Mouse (Mus musculus) heart, postnatal 4 days (tissue): ENCODE measurements at regions not wholly inside any gene's neighbourhood (a gene's known extent, or its start where the extent isn't known, plus 50 kb on each side); places are given as distances from the start of the nearest gene placed in this dataset.
"Not testable (repeated sequence)": the region's sequence is repeated elsewhere in the genome, so short reads cannot be mapped to it uniquely, and the experiment has no call there.

Experiments
- DNase-seq: peaks from one replicate; pipeline ENCODE4 v3.0.0; 2021

DNA sequence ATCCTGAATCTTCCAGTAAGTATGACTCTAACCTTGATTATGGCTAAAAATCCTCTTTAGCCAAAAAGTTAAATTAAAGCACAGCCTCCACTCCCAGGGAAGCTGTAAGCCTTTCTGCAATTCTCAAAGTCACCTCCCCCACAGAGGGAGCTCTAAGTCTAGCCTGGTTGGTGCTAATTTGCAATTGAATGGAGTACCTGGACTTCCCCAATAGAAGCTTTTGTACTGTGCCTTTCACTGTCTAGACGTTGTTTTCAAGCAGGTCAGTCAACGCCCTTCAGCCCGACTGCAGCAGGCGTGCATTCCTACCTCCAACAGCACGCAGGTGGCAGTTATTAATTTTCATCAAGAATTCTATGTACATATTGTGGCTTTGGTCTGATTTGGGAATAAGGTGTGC is 87.2 kb downstream of the Catsperg2 start:
- DNase-seq, result not testable (repeated sequence)

DNA sequence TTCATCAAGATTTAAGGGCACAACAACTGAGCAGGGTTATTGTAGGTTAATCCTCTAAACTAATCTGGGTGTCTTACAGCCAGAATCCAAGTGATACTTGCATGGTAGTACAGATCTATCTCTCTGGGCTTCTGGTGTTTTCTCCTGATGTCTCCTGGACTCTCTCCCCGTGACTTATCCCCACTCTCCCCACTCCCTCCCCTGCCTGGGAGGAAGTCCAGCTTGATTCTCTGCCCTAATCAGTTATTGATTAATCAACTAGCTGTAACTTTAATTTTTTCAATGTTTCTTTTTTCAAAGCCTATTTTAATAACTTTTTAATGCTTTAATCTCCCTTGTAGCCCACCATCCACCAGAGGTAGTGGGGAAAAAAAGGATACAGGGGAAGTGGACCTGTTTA is 83.9 kb upstream of the Sipa1l3 start:
- DNase-seq, result no peak

DNA sequence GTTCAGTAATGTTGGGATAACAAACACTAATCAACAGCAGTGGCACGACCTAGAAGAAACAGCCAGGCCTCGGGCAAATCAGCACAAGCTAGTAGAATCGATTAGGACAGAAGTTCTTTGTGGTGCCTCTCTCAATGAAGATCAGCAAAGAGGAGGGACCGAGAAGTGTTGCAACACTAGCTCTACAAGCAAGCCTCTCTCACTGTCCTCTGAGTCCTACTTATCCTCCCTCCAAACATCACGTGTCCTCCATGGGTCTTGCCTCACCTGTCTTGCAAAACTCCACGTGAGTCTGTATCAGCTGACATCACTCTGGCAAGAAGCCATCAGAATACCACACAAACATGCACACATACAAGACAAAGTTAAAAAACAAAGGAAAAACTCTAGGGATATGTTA is 82.9 kb upstream of the Sipa1l3 start:
- no peak for DNase-seq

DNA sequence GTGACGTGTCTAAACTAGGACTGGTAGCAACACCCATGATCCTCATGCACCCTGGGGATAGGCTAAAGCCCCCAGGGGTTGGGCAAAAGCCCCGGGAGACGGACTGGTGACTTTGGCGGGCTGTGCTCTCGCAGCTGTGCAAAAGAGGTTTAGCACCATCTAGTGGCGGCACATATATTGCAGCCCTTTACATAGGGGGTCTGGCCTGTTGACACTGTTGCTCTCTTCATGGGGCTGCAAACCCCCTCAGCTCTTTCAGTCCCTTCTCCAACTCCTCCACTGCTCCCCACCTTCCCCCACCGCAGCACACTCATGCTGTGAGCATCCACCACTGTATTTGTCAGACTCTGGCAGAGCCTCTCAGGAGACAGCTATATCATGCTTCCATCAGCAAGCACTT is 78.8 kb upstream of the Sipa1l3 start:
- peak; percentile 68 for DNase-seq

DNA sequence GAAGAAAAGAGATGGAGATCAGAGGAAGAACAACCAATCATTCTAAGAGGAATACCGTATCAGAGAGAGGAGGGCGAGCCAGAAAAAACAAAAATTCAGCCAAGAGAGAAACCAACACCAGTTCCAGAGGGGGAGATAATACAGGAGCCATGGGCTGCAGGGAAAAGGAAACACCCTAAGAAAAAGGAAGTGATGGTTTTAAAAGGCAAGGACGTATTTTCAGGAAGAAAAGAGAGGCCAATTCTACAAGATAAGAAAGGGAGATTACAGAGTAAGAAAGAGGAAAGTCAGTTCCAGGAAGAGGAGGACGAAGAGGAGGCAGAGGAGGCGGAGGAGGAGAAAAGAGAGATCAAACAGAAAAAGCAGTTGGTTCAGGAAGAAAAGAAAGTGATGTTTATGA is 59.7 kb upstream of the Sipa1l3 start:
- no peak for DNase-seq

DNA sequence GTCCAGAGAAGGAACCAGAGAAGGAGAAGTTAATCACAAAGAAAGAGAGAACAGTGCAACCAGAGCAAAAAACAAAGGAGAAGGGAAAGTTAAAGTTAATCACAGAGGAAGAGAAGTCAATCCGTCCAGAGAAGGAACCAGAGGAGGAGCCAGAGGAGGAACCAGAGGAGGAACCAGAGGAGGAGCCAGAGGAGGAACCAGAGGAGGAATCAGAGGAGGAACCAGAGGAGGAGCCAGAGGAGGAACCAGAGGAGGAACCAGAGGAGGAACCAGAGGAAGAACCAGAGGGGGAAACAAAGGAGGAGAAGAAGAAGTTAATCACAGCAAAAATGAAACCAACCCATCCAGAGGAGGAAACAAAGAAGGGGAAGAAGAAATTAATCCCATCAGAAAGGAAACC is 57.2 kb upstream of the Sipa1l3 start:
- no peak for DNase-seq
